In genomic region chr7:30280670-30281138, GRCm38 (mm10) we compare ENCODE assay signal across 8 mouse cellular contexts. TPM values are rescaled to one million over a fixed set of nuclear protein-coding genes. Genes with fewer than 3 reads are reported as not detected.
DNase-seq lines count a peak whose midpoint lies in the region; ATAC-seq lines count a peak whose summit lies in the region.

No protein-coding gene starts in this region.

- peak overlapping the region; percentile 98 for H3K27ac ChIP-seq in forebrain, embryonic 14.5 days (ENCODE audit: low read depth, low read length)
- H3K27ac ChIP-seq in neural tube, embryonic 15.5 days (replicated peaks), result peak overlapping the region; percentile 97

- under 1% methylated on average over 20 of the region's 20 CpGs for WGBS in forebrain, embryonic 14.5 days
- under 1% methylated on average over 20 of the region's 20 CpGs for WGBS in neural tube, embryonic 15.5 days

- ATAC-seq in forebrain, embryonic 14.5 days, result peak; percentile 88
- ATAC-seq in neural tube, embryonic 15.5 days (ENCODE audit: low FRiP score), result peak; percentile 90

- H3K4me3 ChIP-seq in forebrain, embryonic 14.5 days (ENCODE audit: low read depth, low read length), result peak overlapping the region; percentile 74
- H3K4me3 ChIP-seq in neural tube, embryonic 15.5 days (replicated peaks), result peak overlapping the region; percentile 75

- intact Hi-C loops in heart, postnatal 14 days (cut with DNase I), result loop anchor here (5.0 kb wide), 1 partner anchor 48 kb away; the partner anchor contains the start of genes Polr2i and Tbcb

- peak overlapping the region; percentile 54 for H3K9ac ChIP-seq in forebrain, embryonic 14.5 days (ENCODE audit: low read length)
- H3K9ac ChIP-seq in neural tube, embryonic 15.5 days (replicated peaks), result peak overlapping the region; percentile 68

- no peaks in the 10 kb centered on the region for H3K4me1 ChIP-seq in forebrain, embryonic 14.5 days (ENCODE audit: control insufficient read depth, insufficient read depth, low read length)
- H3K4me1 ChIP-seq in neural tube, embryonic 15.5 days, result peaks cover 16% of the 10 kb centered on the region

- peak overlapping the region; percentile 86 for H3K4me2 ChIP-seq in forebrain, embryonic 14.5 days (ENCODE audit: low read length)
- H3K4me2 ChIP-seq in neural tube, embryonic 15.5 days, result peak overlapping the region; percentile 98

- H3K36me3 ChIP-seq in forebrain, embryonic 14.5 days (ENCODE audit: control insufficient read depth, insufficient read depth, low read length), result no peaks in the 10 kb centered on the region
- no peaks in the 10 kb centered on the region for H3K36me3 ChIP-seq in neural tube, embryonic 15.5 days

- no peaks in the 10 kb centered on the region for H3K9me3 ChIP-seq in forebrain, embryonic 14.5 days (replicated peaks; ENCODE audit: control insufficient read depth, low read length)
- H3K9me3 ChIP-seq in neural tube, embryonic 15.5 days (replicated peaks), result no peaks in the 10 kb centered on the region

- DNase-seq in ES-CJ7 (ENCODE audit: low read depth, low spot score), result peak; percentile 95
- peak; percentile 81 for DNase-seq in cerebellum, adult 11 months
- DNase-seq in forebrain, embryonic 14.5 days (ENCODE audit: low spot score), result peak; percentile 96
- DNase-seq in heart, postnatal 14 days, result peak; percentile 84 to 88
- DNase-seq in layer of hippocampus, adult 11-12 months (ENCODE audit: low spot score), result peak; percentile 91
- DNase-seq in lung, adult 18-20 months, result peak; percentile 90 to 93
- peak; percentile 88 for DNase-seq in testis, postnatal 14 days (ENCODE audit: low spot score)

- no peaks in the 10 kb centered on the region for H3K27me3 ChIP-seq in forebrain, embryonic 14.5 days (replicated peaks; ENCODE audit: control insufficient read depth, insufficient read depth, low read length)
- H3K27me3 ChIP-seq in neural tube, embryonic 15.5 days (replicated peaks), result no peaks in the 10 kb centered on the region

RNA-seq across cellular contexts. Expression of gene Wdr62, which starts 0.5 kb away (rescaled TPM):
- 5.6 and 5.8 TPM in 2 replicates for polyA plus RNA-seq in forebrain, embryonic 14.5 days (2014; fragmentation: Nextera tagmentation; extraction: Ambion mirVana)
- total RNA-seq in heart, postnatal 14 days (2021), result 1 to 10 TPM; 2.7 to 2.9 TPM
- polyA plus RNA-seq in neural tube, embryonic 15.5 days (2015; fragmentation: Nextera tagmentation; extraction: Ambion mirVana), result 2.6 and 5.5 TPM in 2 replicates

RNA-seq across cellular contexts. Expression of gene Thap8, which starts 0.8 kb away (rescaled TPM):
- polyA plus RNA-seq in forebrain, embryonic 14.5 days (2014; fragmentation: Nextera tagmentation; extraction: Ambion mirVana), result 0.27 and 0.32 TPM in 2 replicates
- total RNA-seq in heart, postnatal 14 days (2021), result under 1 TPM; 0.22 to 0.43 TPM
- 0.86 and 0.93 TPM in 2 replicates for polyA plus RNA-seq in neural tube, embryonic 15.5 days (2015; fragmentation: Nextera tagmentation; extraction: Ambion mirVana)

RNA-seq across cellular contexts. Expression of gene Clip3, which starts 10.8 kb away (rescaled TPM):
- polyA plus RNA-seq in forebrain, embryonic 14.5 days (2014; fragmentation: Nextera tagmentation; extraction: Ambion mirVana), result 142 and 174 TPM in 2 replicates
- total RNA-seq in heart, postnatal 14 days (2021), result 10 to 100 TPM in 1 of 2 experiments, 1 to 10 TPM in 1; 7.0 to 14.1 TPM
- polyA plus RNA-seq in neural tube, embryonic 15.5 days (2015; fragmentation: Nextera tagmentation; extraction: Ambion mirVana), result 82.4 and 89.7 TPM in 2 replicates

RNA-seq across cellular contexts. Expression of gene Alkbh6, which starts 27.8 kb away (rescaled TPM):
- polyA plus RNA-seq in forebrain, embryonic 14.5 days (2014; fragmentation: Nextera tagmentation; extraction: Ambion mirVana), result 102 and 118 TPM in 2 replicates
- 10 to 100 TPM; 22.0 to 23.0 TPM for total RNA-seq in heart, postnatal 14 days (2021)
- 131 and 141 TPM in 2 replicates for polyA plus RNA-seq in neural tube, embryonic 15.5 days (2015; fragmentation: Nextera tagmentation; extraction: Ambion mirVana)

RNA-seq across cellular contexts. Expression of gene Syne4, which starts 33.9 kb away (rescaled TPM):
- 3.6 and 3.7 TPM in 2 replicates for polyA plus RNA-seq in forebrain, embryonic 14.5 days (2014; fragmentation: Nextera tagmentation; extraction: Ambion mirVana)
- 1 to 10 TPM; 1.4 to 1.8 TPM for total RNA-seq in heart, postnatal 14 days (2021)
- 18.9 and 24.7 TPM in 2 replicates for polyA plus RNA-seq in neural tube, embryonic 15.5 days (2015; fragmentation: Nextera tagmentation; extraction: Ambion mirVana)

Comparison
In these comparisons a context has a peak if more than half of its experiments do, and no peak if none do; other contexts are left out.
1. Peak in every context shown above with its lines: DNase-seq, ATAC-seq, H3K4me3 ChIP-seq and H3K27ac ChIP-seq.